Mouse (Mus musculus) heart, embryonic 16.5 days (tissue): ENCODE measurements around the gene Kmt2c. TPM values are rescaled to one million over a fixed set of nuclear protein-coding genes. Genes with fewer than 3 reads are reported as not detected.

Source experiments
- ATAC-seq: fragments of 200-750 bp; cut with Nextera tagmentation; replicated peaks from 2 replicates; pipeline ENCODE4 v1.8.0; 2017; ENCODE audit warnings: moderate number of reproducible peaks; ENCODE audit not compliant: insufficient read depth, low FRiP score; ENCODE audit errors: extremely low read depth
- H3K27ac ChIP-seq: fragments of 300-500 bp; sonication (generic); 2 replicates; pipeline ENCODE4 v1.5.1; 2014; ENCODE audit warnings: mild to moderate bottlenecking, low read length, control low read depth, moderate library complexity
- H3K27me3 ChIP-seq: fragments of 300-500 bp; sonication (generic); 2 replicates; pipeline ENCODE4 v1.6.1; 2014; ENCODE audit warnings: low read length, mixed read lengths; ENCODE audit not compliant: control insufficient read depth, insufficient read depth
- H3K36me3 ChIP-seq: fragments of 300-500 bp; sonication (generic); 2 replicates; pipeline ENCODE4 v1.6.1; 2014; ENCODE audit not compliant: control insufficient read depth, insufficient read depth
- H3K4me1 ChIP-seq: fragments of 300-500 bp; sonication (generic); 2 replicates; pipeline ENCODE4 v1.6.1; 2014; ENCODE audit warnings: low read length, mixed read lengths; ENCODE audit not compliant: control insufficient read depth, insufficient read depth
- H3K4me2 ChIP-seq: fragments of 300-500 bp; sonication (generic); 2 replicates; pipeline ENCODE4 v1.6.1; 2014; ENCODE audit warnings: low read depth, mild to moderate bottlenecking, control low read depth, low read length
- H3K4me3 ChIP-seq: fragments of 300-500 bp; sonication (generic); 2 replicates; pipeline ENCODE4 v1.5.1; 2014; ENCODE audit warnings: mild to moderate bottlenecking, control low read depth, low read length
- H3K9ac ChIP-seq: fragments of 300-500 bp; sonication (generic); 2 replicates; pipeline ENCODE4 v1.6.1; 2014; ENCODE audit warnings: low read length, control low read depth
- H3K9me3 ChIP-seq: fragments of 300-500 bp; sonication (generic); replicated peaks from 2 replicates; pipeline ENCODE4 v1.6.1; 2016; ENCODE audit warnings: low read length; ENCODE audit not compliant: control insufficient read depth
- WGBS: fragments of 180-500 bp; shearing (Covaris S2); extraction: QIAGEN DNeasy Blood & Tissue Kit; methylation state at CpG from one replicate; pipeline ENCODE4 v1.1.7; 2014; 5-methylcytosine and 5-hydroxymethylcytosine counted together
- polyA plus RNA-seq: library from polyadenylated mRNA; unstranded; fragments of >200 nt; fragmentation: Nextera tagmentation; extraction: Ambion mirVana; gene quantifications from 2 replicates; pipeline ENCODE4 v1.2.1, GENCODE M21; 2015

Gene Kmt2c
- polyA plus RNA-seq, 1 experiment from 2014 or later: 8.1 TPM

DNA sequence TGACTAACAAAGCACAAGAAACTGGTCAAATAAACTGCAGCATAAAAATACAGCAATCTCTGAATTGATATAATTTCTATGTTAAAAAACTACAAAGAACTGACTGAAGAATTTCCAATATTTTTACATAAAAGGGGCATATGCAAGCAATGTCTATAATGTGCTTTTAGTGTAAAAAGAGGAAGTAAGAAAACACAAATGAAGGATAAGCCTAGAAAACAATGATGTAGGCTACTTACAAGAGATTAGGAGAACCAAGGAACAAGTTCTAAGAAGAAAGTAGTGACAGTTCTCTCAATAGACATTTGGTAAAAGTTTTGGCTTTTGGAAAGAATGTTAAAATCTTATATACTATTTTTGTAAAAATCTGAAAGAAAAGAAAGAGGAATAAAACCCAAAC is 119.4 kb downstream of the Kmt2c start:
- Histone ChIP-seq H3K36me3 (peaks cover 3% of the 10 kb centered on the region; the same call in 1 of the 2 replicates), H3K4me3 (no peak overlapping the region), H3K27me3 (no peaks in the 10 kb centered on the region), H3K27ac (no peak overlapping the region), H3K4me1 (no peaks in the 10 kb centered on the region), H3K9ac (no peak overlapping the region), H3K4me2 (no peak overlapping the region), H3K9me3 (no peaks in the 10 kb centered on the region)
- no peak for ATAC-seq

- H3K4me1 ChIP-seq: no peaks in the 10 kb centered on the region
- H3K36me3 ChIP-seq: peaks cover 7% of the 10 kb centered on the region
- no peak for ATAC-seq
- no peak overlapping the region for H3K27ac ChIP-seq
- H3K27me3 ChIP-seq: no peaks in the 10 kb centered on the region
- WGBS: 97% methylated on average over 2 of the region's 2 CpGs
- no peaks in the 10 kb centered on the region for H3K9me3 ChIP-seq
- no peak overlapping the region for H3K4me3 ChIP-seq
- no peak overlapping the region for H3K4me2 ChIP-seq
- no peak overlapping the region for H3K9ac ChIP-seq
Measured at GRCm38 (mm10) chr5:25368420-25368819, 130.2 kb downstream of the Kmt2c start.

- Histone ChIP-seq H3K27ac (no peak overlapping the region), H3K9me3 (no peaks in the 10 kb centered on the region), H3K4me3 (no peak overlapping the region), H3K27me3 (no peaks in the 10 kb centered on the region), H3K9ac (no peak overlapping the region), H3K4me1 (no peaks in the 10 kb centered on the region), H3K36me3 (no peaks in the 10 kb centered on the region), H3K4me2 (no peak overlapping the region)
- 83% methylated on average over 1 of the region's 1 CpGs for WGBS
- ATAC-seq: no peak
Measured at GRCm38 (mm10) chr5:25367126-25367525, 131.5 kb downstream of the Kmt2c start.

DNA sequence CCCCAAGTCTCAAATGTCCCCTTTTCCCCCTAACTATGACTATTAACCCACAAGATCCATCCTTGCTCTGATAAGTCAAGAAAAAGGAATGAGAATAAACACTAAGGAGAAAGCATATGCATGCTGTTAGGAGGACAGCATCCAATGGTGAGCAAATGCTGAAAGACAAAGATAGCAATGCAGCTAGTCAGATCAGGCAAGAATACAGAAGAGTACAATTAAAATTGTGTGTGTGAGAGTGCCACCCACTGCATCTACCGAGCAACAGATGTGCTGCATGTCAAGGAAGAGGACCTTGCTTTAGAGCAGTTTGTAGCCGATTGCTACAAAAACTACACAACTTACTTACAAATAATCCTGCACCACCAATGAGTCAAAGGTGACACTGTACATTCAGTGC is 145.1 kb downstream of the Kmt2c start:
- no peak for ATAC-seq
- H3K27me3 ChIP-seq: no peaks in the 10 kb centered on the region
- 74% methylated on average over 2 of the region's 2 CpGs for WGBS
- H3K9ac ChIP-seq: no peak overlapping the region
- no peak overlapping the region for H3K4me2 ChIP-seq
- no peaks in the 10 kb centered on the region for H3K9me3 ChIP-seq
- peaks cover 11% of the 10 kb centered on the region for H3K36me3 ChIP-seq
- no peak overlapping the region for H3K27ac ChIP-seq
- no peaks in the 10 kb centered on the region for H3K4me1 ChIP-seq
- no peak overlapping the region for H3K4me3 ChIP-seq

DNA sequence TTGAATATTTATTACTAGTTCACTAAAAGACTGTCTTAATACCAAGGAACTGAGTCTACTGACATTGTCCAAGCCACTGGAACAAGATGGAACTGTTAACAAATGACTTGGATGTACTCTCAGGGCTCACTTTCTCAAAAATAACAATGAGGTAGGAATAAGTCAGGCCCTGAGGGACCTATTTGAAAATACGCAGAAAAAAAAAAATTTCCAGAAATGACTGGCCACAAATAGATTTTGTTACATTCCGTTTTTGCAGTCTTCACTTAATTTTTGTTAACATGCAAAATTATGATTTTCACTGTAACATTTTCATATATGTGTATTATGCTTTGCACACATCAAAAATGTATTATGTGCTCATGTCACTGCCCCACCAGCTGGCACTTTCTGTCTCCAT is 167.3 kb downstream of the Kmt2c start:
- Histone ChIP-seq H3K9me3 (no peaks in the 10 kb centered on the region), H3K9ac (no peak overlapping the region), H3K27ac (no peak overlapping the region), H3K27me3 (no peaks in the 10 kb centered on the region), H3K4me1 (no peaks in the 10 kb centered on the region), H3K4me3 (no peak overlapping the region), H3K4me2 (no peak overlapping the region), H3K36me3 (peaks cover 2% of the 10 kb centered on the region; the same call in 1 of the 2 replicates)
- WGBS: 90% methylated on average over 2 of the region's 2 CpGs
- ATAC-seq: no peak

- H3K27ac ChIP-seq: no peak overlapping the region
- 65% methylated on average over 6 of the region's 6 CpGs for WGBS
- no peak for ATAC-seq
- no peaks in the 10 kb centered on the region for H3K27me3 ChIP-seq
- no peak overlapping the region for H3K4me2 ChIP-seq
- H3K4me3 ChIP-seq: no peak overlapping the region
- H3K9me3 ChIP-seq: no peaks in the 10 kb centered on the region
- H3K36me3 ChIP-seq: peaks cover 41% of the 10 kb centered on the region
- no peak overlapping the region for H3K9ac ChIP-seq
- no peaks in the 10 kb centered on the region for H3K4me1 ChIP-seq
Measured at GRCm38 (mm10) chr5:25313881-25314280, 184.7 kb downstream of the Kmt2c start.

GRCm38 (mm10) chr5:25310226-25310625 is 188.4 kb downstream of the Kmt2c start:
- no peaks in the 10 kb centered on the region for H3K4me1 ChIP-seq
- peaks cover 33% of the 10 kb centered on the region for H3K36me3 ChIP-seq
- H3K27me3 ChIP-seq: no peaks in the 10 kb centered on the region
- no peak overlapping the region for H3K9ac ChIP-seq
- H3K4me3 ChIP-seq: no peak overlapping the region
- no peaks in the 10 kb centered on the region for H3K9me3 ChIP-seq
- no peak overlapping the region for H3K27ac ChIP-seq
- WGBS: 92% methylated on average over 2 of the region's 2 CpGs
- H3K4me2 ChIP-seq: no peak overlapping the region
- ATAC-seq: no peak

GRCm38 (mm10) chr5:25296830-25297229 is 201.8 kb downstream of the Kmt2c start:
- no peak overlapping the region for H3K4me3 ChIP-seq
- ATAC-seq: no peak
- H3K4me1 ChIP-seq: peaks cover 2% of the 10 kb centered on the region; the same call in 1 of the 2 replicates
- H3K9me3 ChIP-seq: no peaks in the 10 kb centered on the region
- WGBS: 64% methylated on average over 3 of the region's 3 CpGs
- H3K27me3 ChIP-seq: no peaks in the 10 kb centered on the region
- H3K27ac ChIP-seq: no peak overlapping the region
- no peak overlapping the region for H3K9ac ChIP-seq
- no peak overlapping the region for H3K4me2 ChIP-seq
- peaks cover 24% of the 10 kb centered on the region for H3K36me3 ChIP-seq

- H3K4me1 ChIP-seq: no peaks in the 10 kb centered on the region
- no peak overlapping the region for H3K27ac ChIP-seq
- H3K9me3 ChIP-seq: no peaks in the 10 kb centered on the region
- WGBS: 95% methylated on average over 13 of the region's 13 CpGs
- peaks cover 42% of the 10 kb centered on the region for H3K36me3 ChIP-seq
- H3K9ac ChIP-seq: no peak overlapping the region
- H3K4me3 ChIP-seq: no peak overlapping the region
- no peak overlapping the region for H3K4me2 ChIP-seq
- no peaks in the 10 kb centered on the region for H3K27me3 ChIP-seq
- ATAC-seq: no peak
Measured at GRCm38 (mm10) chr5:25283988-25284387, 214.6 kb downstream of the Kmt2c start.

DNA sequence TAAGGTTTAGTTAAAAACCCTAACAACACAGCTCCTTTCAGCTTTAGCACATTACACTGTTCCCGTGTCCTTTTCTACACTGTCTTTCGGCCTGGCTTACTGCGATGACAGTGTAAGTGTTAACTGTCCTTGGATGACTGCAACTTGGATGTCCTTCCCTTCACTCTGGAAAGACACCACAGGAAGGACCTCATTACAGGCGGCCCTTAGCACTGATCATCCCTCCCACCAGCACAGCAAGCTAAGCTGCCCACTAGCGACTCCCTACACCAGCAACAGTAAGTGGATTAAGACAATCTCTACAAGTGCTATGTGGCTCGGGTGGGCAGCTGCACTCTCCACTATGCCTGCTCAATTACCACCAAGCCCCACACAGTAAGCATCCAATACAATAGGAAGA is 222.2 kb downstream of the Kmt2c start:
- Histone ChIP-seq H3K27ac (no peak overlapping the region), H3K36me3 (peaks cover 44% of the 10 kb centered on the region)
- no peak for ATAC-seq

More for the DNA sequence above, 222.2 kb downstream of the Kmt2c start:
- Histone ChIP-seq H3K4me3 (no peak overlapping the region), H3K9ac (no peak overlapping the region), H3K4me1 (no peaks in the 10 kb centered on the region), H3K9me3 (no peaks in the 10 kb centered on the region), H3K4me2 (no peak overlapping the region), H3K27me3 (no peaks in the 10 kb centered on the region)
- 81% methylated on average over 6 of the region's 6 CpGs for WGBS
